Mouse (Mus musculus): ENCODE results near the gene Apaf1. TPM values are rescaled to one million over a fixed set of nuclear protein-coding genes. Genes with fewer than 3 reads are reported as not detected.
A peak's percentile ranks its signal among the peaks of the same experiment; 100 is the strongest.

Gene Apaf1
- polyA plus RNA-seq, 1 experiment from 2014 or later, result 24.5 TPM

GRCm38 (mm10) chr10:90990340-90990739 is 92.2 kb downstream of the Apaf1 start:
- H3K27me3 ChIP-seq (ENCODE audit: control insufficient read depth, insufficient read depth, low read length), result no peaks in the 10 kb centered on the region
- ATAC-seq (ENCODE audit: insufficient number of reproducible peaks, insufficient read depth, low FRiP score, low read depth), result no peak
- WGBS, result 84% methylated on average over 6 of the region's 6 CpGs
- H3K4me3 ChIP-seq (ENCODE audit: low read depth, low read length), result no peak overlapping the region
- no peaks in the 10 kb centered on the region for H3K9me3 ChIP-seq (ENCODE audit: control insufficient read depth, low read depth, low read length)
- H3K36me3 ChIP-seq (ENCODE audit: control insufficient read depth, insufficient read depth, low read length), result peaks cover 5% of the 10 kb centered on the region; the same call in 1 of the 2 replicates
- H3K4me1 ChIP-seq (ENCODE audit: control insufficient read depth, insufficient read depth, low read length), result no peaks in the 10 kb centered on the region
- H3K4me2 ChIP-seq (replicated peaks; ENCODE audit: low read depth, low read length), result no peak overlapping the region
- H3K27ac ChIP-seq (ENCODE audit: low read length), result no peak overlapping the region
- H3K9ac ChIP-seq (replicated peaks; ENCODE audit: low read depth, low read length), result no peak overlapping the region

- ATAC-seq (ENCODE audit: insufficient number of reproducible peaks, insufficient read depth, low FRiP score, low read depth), result no peak; the same call in 1 of the 2 replicates
- Histone ChIP-seq H3K9me3 (ENCODE audit: control insufficient read depth, low read depth, low read length) (no peaks in the 10 kb centered on the region), H3K27me3 (ENCODE audit: control insufficient read depth, insufficient read depth, low read length) (no peaks in the 10 kb centered on the region), H3K4me3 (ENCODE audit: low read depth, low read length) (no peak overlapping the region), H3K36me3 (ENCODE audit: control insufficient read depth, insufficient read depth, low read length) (no peaks in the 10 kb centered on the region), H3K4me2 (replicated peaks; ENCODE audit: low read depth, low read length) (no peak overlapping the region), H3K9ac (replicated peaks; ENCODE audit: low read depth, low read length) (no peak overlapping the region), H3K27ac (ENCODE audit: low read length) (no peak overlapping the region), H3K4me1 (ENCODE audit: control insufficient read depth, insufficient read depth, low read length) (0 out of 2 replicates have a peak, but pooled peaks cover 2% of the 10 kb centered on the region)
- WGBS, result 62% methylated on average over 8 of the region's 8 CpGs
Observed at GRCm38 (mm10) chr10:90983046-90983445, 99.5 kb downstream of the Apaf1 start.

- Histone ChIP-seq H3K4me1 (ENCODE audit: control insufficient read depth, insufficient read depth, low read length) (0 out of 2 replicates have a peak, but pooled peaks cover 2% of the 10 kb centered on the region), H3K4me3 (ENCODE audit: low read depth, low read length) (no peak overlapping the region), H3K27me3 (ENCODE audit: control insufficient read depth, insufficient read depth, low read length) (no peaks in the 10 kb centered on the region), H3K4me2 (replicated peaks; ENCODE audit: low read depth, low read length) (no peak overlapping the region), H3K27ac (ENCODE audit: low read length) (no peak overlapping the region), H3K9ac (replicated peaks; ENCODE audit: low read depth, low read length) (no peak overlapping the region), H3K9me3 (ENCODE audit: control insufficient read depth, low read depth, low read length) (no peaks in the 10 kb centered on the region), H3K36me3 (ENCODE audit: control insufficient read depth, insufficient read depth, low read length) (no peaks in the 10 kb centered on the region)
- WGBS, result 91% methylated on average over 4 of the region's 4 CpGs
- ATAC-seq (ENCODE audit: insufficient number of reproducible peaks, insufficient read depth, low FRiP score, low read depth), result no peak
Observed at GRCm38 (mm10) chr10:90981811-90982210, 100.8 kb downstream of the Apaf1 start.

GRCm38 (mm10) chr10:90974491-90974890 is 108.1 kb downstream of the Apaf1 start:
- H3K4me3 ChIP-seq (ENCODE audit: low read depth, low read length), result no peak overlapping the region
- no peak overlapping the region for H3K9ac ChIP-seq (replicated peaks; ENCODE audit: low read depth, low read length)
- H3K4me1 ChIP-seq (ENCODE audit: control insufficient read depth, insufficient read depth, low read length), result peaks cover 1% of the 10 kb centered on the region
- ATAC-seq (ENCODE audit: insufficient number of reproducible peaks, insufficient read depth, low FRiP score, low read depth), result no peak
- H3K9me3 ChIP-seq (ENCODE audit: control insufficient read depth, low read depth, low read length), result no peaks in the 10 kb centered on the region
- H3K27ac ChIP-seq (ENCODE audit: low read length), result no peak overlapping the region
- no peaks in the 10 kb centered on the region for H3K36me3 ChIP-seq (ENCODE audit: control insufficient read depth, insufficient read depth, low read length)
- peaks cover 3% of the 10 kb centered on the region; the same call in 1 of the 2 replicates for H3K27me3 ChIP-seq (ENCODE audit: control insufficient read depth, insufficient read depth, low read length)
- WGBS, result 72% methylated on average over 6 of the region's 6 CpGs
- no peak overlapping the region for H3K4me2 ChIP-seq (replicated peaks; ENCODE audit: low read depth, low read length)

GRCm38 (mm10) chr10:90974084-90974483 is 108.5 kb downstream of the Apaf1 start:
- no peak overlapping the region for H3K4me3 ChIP-seq (ENCODE audit: low read depth, low read length)
- no peak for ATAC-seq (ENCODE audit: insufficient number of reproducible peaks, insufficient read depth, low FRiP score, low read depth)
- H3K4me1 ChIP-seq (ENCODE audit: control insufficient read depth, insufficient read depth, low read length), result peaks cover 4% of the 10 kb centered on the region

GRCm38 (mm10) chr10:90970560-90970959 is 112.0 kb downstream of the Apaf1 start:
- 46% methylated on average over 4 of the region's 4 CpGs for WGBS
- Histone ChIP-seq H3K9ac (replicated peaks; ENCODE audit: low read depth, low read length) (no peak overlapping the region), H3K27ac (ENCODE audit: low read length) (no peak overlapping the region), H3K36me3 (ENCODE audit: control insufficient read depth, insufficient read depth, low read length) (no peaks in the 10 kb centered on the region), H3K4me3 (ENCODE audit: low read depth, low read length) (no peak overlapping the region), H3K4me1 (ENCODE audit: control insufficient read depth, insufficient read depth, low read length) (peaks cover 4% of the 10 kb centered on the region), H3K4me2 (replicated peaks; ENCODE audit: low read depth, low read length) (no peak overlapping the region), H3K27me3 (ENCODE audit: control insufficient read depth, insufficient read depth, low read length) (peaks cover 13% of the 10 kb centered on the region), H3K9me3 (ENCODE audit: control insufficient read depth, low read depth, low read length) (no peaks in the 10 kb centered on the region)
- no peak for ATAC-seq (ENCODE audit: insufficient number of reproducible peaks, insufficient read depth, low FRiP score, low read depth)

More at GRCm38 (mm10) chr10:90974084-90974483, 108.5 kb downstream of the Apaf1 start:
- Histone ChIP-seq H3K9ac (replicated peaks; ENCODE audit: low read depth, low read length) (no peak overlapping the region), H3K36me3 (ENCODE audit: control insufficient read depth, insufficient read depth, low read length) (no peaks in the 10 kb centered on the region), H3K4me2 (replicated peaks; ENCODE audit: low read depth, low read length) (no peak overlapping the region), H3K9me3 (ENCODE audit: control insufficient read depth, low read depth, low read length) (no peaks in the 10 kb centered on the region), H3K27me3 (ENCODE audit: control insufficient read depth, insufficient read depth, low read length) (peaks cover 7% of the 10 kb centered on the region; the same call in 1 of the 2 replicates), H3K27ac (ENCODE audit: low read length) (no peak overlapping the region)
- WGBS, result 75% methylated on average over 2 of the region's 2 CpGs

GRCm38 (mm10) chr10:90969355-90970174 is 113.0 kb downstream of the Apaf1 start:
- peak; percentile 71 for ATAC-seq (ENCODE audit: insufficient number of reproducible peaks, insufficient read depth, low FRiP score, low read depth)
- 2% methylated on average over 72 of the region's 72 CpGs for WGBS
- no peak overlapping the region for H3K27ac ChIP-seq (ENCODE audit: low read length)
- H3K4me2 ChIP-seq (replicated peaks; ENCODE audit: low read depth, low read length), result peak overlapping the region; percentile 86
- no peaks in the 10 kb centered on the region for H3K9me3 ChIP-seq (ENCODE audit: control insufficient read depth, low read depth, low read length)
- peak overlapping the region; percentile 38 for H3K4me3 ChIP-seq (ENCODE audit: low read depth, low read length)
- no peaks in the 10 kb centered on the region for H3K36me3 ChIP-seq (ENCODE audit: control insufficient read depth, insufficient read depth, low read length)
- peaks cover 17% of the 10 kb centered on the region for H3K27me3 ChIP-seq (ENCODE audit: control insufficient read depth, insufficient read depth, low read length)
- no peak overlapping the region; the same call in 1 of the 2 replicates for H3K9ac ChIP-seq (replicated peaks; ENCODE audit: low read depth, low read length)
- peaks cover 4% of the 10 kb centered on the region for H3K4me1 ChIP-seq (ENCODE audit: control insufficient read depth, insufficient read depth, low read length)

GRCm38 (mm10) chr10:90968247-90968646 is 114.3 kb downstream of the Apaf1 start:
- Histone ChIP-seq H3K4me1 (ENCODE audit: control insufficient read depth, insufficient read depth, low read length) (peaks cover 4% of the 10 kb centered on the region), H3K27ac (ENCODE audit: low read length) (no peak overlapping the region), H3K9ac (replicated peaks; ENCODE audit: low read depth, low read length) (no peak overlapping the region), H3K4me2 (replicated peaks; ENCODE audit: low read depth, low read length) (no peak overlapping the region), H3K4me3 (ENCODE audit: low read depth, low read length) (no peak overlapping the region), H3K36me3 (ENCODE audit: control insufficient read depth, insufficient read depth, low read length) (no peaks in the 10 kb centered on the region), H3K9me3 (ENCODE audit: control insufficient read depth, low read depth, low read length) (no peaks in the 10 kb centered on the region), H3K27me3 (ENCODE audit: control insufficient read depth, insufficient read depth, low read length) (peaks cover 17% of the 10 kb centered on the region)
- no peak for ATAC-seq (ENCODE audit: insufficient number of reproducible peaks, insufficient read depth, low FRiP score, low read depth)
- 93% methylated on average over 10 of the region's 10 CpGs for WGBS
